Mouse (Mus musculus) thymus, adult 2 months (tissue): ENCODE data around the gene Taf8.

Source experiments
- CTCF ChIP-seq: fragments of 200-500 bp; IDR thresholded peaks from 2 replicates; pipeline ENCODE4 v1.5.1; 2012; ENCODE audit warnings: mild to moderate bottlenecking, control low read depth, low read length, moderate library complexity, borderline replicate concordance; ENCODE audit not compliant: control insufficient read depth, poor library complexity, insufficient read depth; ENCODE audit errors: extremely low read depth
- POLR2A ChIP-seq: fragments of 200-500 bp; IDR thresholded peaks from 2 replicates; pipeline ENCODE4 v1.6.1; 2012; ENCODE audit warnings: mild to moderate bottlenecking, low read length, control low read depth, moderate library complexity; ENCODE audit not compliant: control insufficient read depth, poor library complexity, insufficient read depth; ENCODE audit errors: extremely low read depth

- TF ChIP-seq CTCF (no peak), POLR2A (no peak)
These were observed 43.1 kb upstream of the Taf8 start for GRCm38 (mm10) chr17:47545154-47545553.
